Mouse (Mus musculus) CH12.LX (cell line): ENCODE data around the gene Podxl2. TPM values are rescaled to one million over a fixed set of nuclear protein-coding genes. Genes with fewer than 3 reads are reported as not detected.

Source experiments
- DNase-seq: peaks from one replicate; pipeline ENCODE4 v3.0.0-alpha.2; 2013; ENCODE audit errors: extremely low read depth
- H3K27ac ChIP-seq: 2 replicates; pipeline ENCODE4 v1.5.1; 2012; ENCODE audit warnings: low read depth, mild to moderate bottlenecking, control low read depth, moderate library complexity; ENCODE audit not compliant: insufficient read depth
- H3K27me3 ChIP-seq: replicated peaks from 2 replicates; pipeline ENCODE3; 2012; ENCODE audit warnings: inconsistent platforms
- H3K36me3 ChIP-seq, 2 experiments: replicated peaks in 1 of 2; 2 replicates each; pipeline versions ENCODE3 to v1.6.1; 2012; ENCODE audit warnings: inconsistent platforms in 1 of 2, low read length in 1 of 2, mild to moderate bottlenecking in 1 of 2, mixed read lengths in 1 of 2, moderate library complexity in 1 of 2; ENCODE audit not compliant: control insufficient read depth in 1 of 2, insufficient read depth in 1 of 2
- H3K4me1 ChIP-seq, 2 experiments: 2 replicates each; pipeline ENCODE4 v1.6.1; 2012; ENCODE audit warnings: inconsistent platforms in 1 of 2, moderate library complexity in 1 of 2; ENCODE audit not compliant: insufficient read depth in 2 of 2, control insufficient read depth in 1 of 2
- H3K4me2 ChIP-seq: 2 replicates; pipeline ENCODE4 v1.6.1; 2012; ENCODE audit warnings: low read depth, mild to moderate bottlenecking, control low read depth; ENCODE audit not compliant: poor library complexity, insufficient read depth, severe bottlenecking
- H3K4me3 ChIP-seq, 3 experiments: fragments of 150-350 bp in 1 of 3; sonication (generic) in 1 of 3; replicated peaks in 1 of 3; 2 replicates each; pipeline versions ENCODE3 to v1.5.1; 2011 to 2012; ENCODE audit warnings: low read depth in 2 of 3, low read length in 2 of 3, mild to moderate bottlenecking in 2 of 3, moderate library complexity in 2 of 3, control low read depth in 1 of 3, improper control_type of control experiment in 1 of 3, inconsistent platforms in 1 of 3, mixed read lengths in 1 of 3; ENCODE audit not compliant: poor library complexity in 1 of 3
- H3K79me2 ChIP-seq: replicated peaks from 2 replicates; pipeline ENCODE4 v1.6.1; 2012; ENCODE audit warnings: mild to moderate bottlenecking, moderate library complexity; ENCODE audit not compliant: control insufficient read depth, poor library complexity, insufficient read depth, severe bottlenecking; ENCODE audit errors: extremely low read depth
- H3K9ac ChIP-seq: 2 replicates; pipeline ENCODE4 v1.6.1; 2012; ENCODE audit warnings: low read depth, mild to moderate bottlenecking, control low read depth, moderate library complexity; ENCODE audit not compliant: insufficient read depth
- H3K9me3 ChIP-seq: replicated peaks from 2 replicates; pipeline ENCODE3; 2012; ENCODE audit warnings: low read length, inconsistent platforms, mixed read lengths
- CHD2 ChIP-seq: IDR thresholded peaks from 2 replicates; pipeline ENCODE4 v1.6.1; 2011; ENCODE audit warnings: low read length, improper control_type of control experiment
- ETS1 ChIP-seq: conservative IDR thresholded peaks from 2 replicates; pipeline ENCODE4 v1.6.1; 2012; ENCODE audit warnings: low read depth, mild to moderate bottlenecking, inconsistent platforms, low read length, improper control_type of control experiment, moderate library complexity
- HCFC1 ChIP-seq: IDR thresholded peaks from 2 replicates; pipeline ENCODE4 v1.6.1; 2012; ENCODE audit warnings: low read depth, mild to moderate bottlenecking, inconsistent platforms, low read length, improper control_type of control experiment
- IRF4 ChIP-seq: IDR thresholded peaks from 2 replicates; pipeline ENCODE4 v1.6.1; 2014; ENCODE audit warnings: low read depth, mild to moderate bottlenecking, inconsistent platforms, low read length, improper control_type of control experiment
- JUN ChIP-seq: IDR thresholded peaks from 2 replicates; pipeline ENCODE4 v1.6.1; 2011; ENCODE audit warnings: low read depth, mild to moderate bottlenecking, low read length, improper control_type of control experiment, moderate library complexity; ENCODE audit not compliant: insufficient read depth
- KAT2A ChIP-seq: IDR thresholded peaks from 2 replicates; pipeline ENCODE4 v1.6.1; 2012; ENCODE audit warnings: low read length, improper control_type of control experiment, inconsistent platforms; ENCODE audit not compliant: insufficient replicate concordance
- MAFK ChIP-seq: IDR thresholded peaks from 2 replicates; pipeline ENCODE4 v1.6.1; 2011; ENCODE audit warnings: low read length, improper control_type of control experiment; ENCODE audit not compliant: insufficient replicate concordance
- MAX ChIP-seq: IDR thresholded peaks from 2 replicates; pipeline ENCODE4 v1.6.1; 2011; ENCODE audit warnings: low read length, improper control_type of control experiment
- MAZ ChIP-seq: IDR thresholded peaks from 2 replicates; pipeline ENCODE4 v1.6.1; 2012; ENCODE audit warnings: low read depth, mild to moderate bottlenecking, inconsistent platforms, low read length, improper control_type of control experiment, moderate library complexity
- MEF2A ChIP-seq: IDR thresholded peaks from 2 replicates; pipeline ENCODE4 v1.6.1; 2014; ENCODE audit warnings: low read depth, mild to moderate bottlenecking, inconsistent platforms, low read length, improper control_type of control experiment, borderline replicate concordance
- MYC ChIP-seq: IDR thresholded peaks from 2 replicates; pipeline ENCODE4 v1.6.1; 2011; ENCODE audit warnings: low read depth, mild to moderate bottlenecking, improper control_type of control experiment, low read length
- POLR2AphosphoS2 ChIP-seq: IDR thresholded peaks from 2 replicates; pipeline ENCODE4 v1.6.1; 2011; ENCODE audit warnings: low read depth, low read length, improper control_type of control experiment
- RAD21 ChIP-seq: IDR thresholded peaks from 2 replicates; pipeline ENCODE4 v1.6.1; 2011; ENCODE audit warnings: low read depth, mild to moderate bottlenecking, low read length, improper control_type of control experiment, moderate library complexity
- RCOR1 ChIP-seq: conservative IDR thresholded peaks from 2 replicates; pipeline ENCODE4 v1.6.1; 2012; ENCODE audit warnings: low read depth, mild to moderate bottlenecking, inconsistent platforms, low read length, improper control_type of control experiment
- SIN3A ChIP-seq: IDR thresholded peaks from 2 replicates; pipeline ENCODE4 v1.6.1; 2012; ENCODE audit warnings: low read length, improper control_type of control experiment, inconsistent platforms
- USF1 ChIP-seq: IDR thresholded peaks from 2 replicates; pipeline ENCODE4 v1.6.1; 2014; ENCODE audit warnings: low read depth, mild to moderate bottlenecking, inconsistent platforms, low read length, improper control_type of control experiment
- ZKSCAN1 ChIP-seq: IDR thresholded peaks from 2 replicates; pipeline ENCODE4 v1.6.1; 2012; ENCODE audit warnings: low read depth, inconsistent platforms, low read length, improper control_type of control experiment, borderline replicate concordance
- dilution Hi-C: fragments of 300-500 bp; cut with MboI; formaldehyde crosslinking; loops from 2 replicates; pipeline ENCODE4 v1.14.3; 2020; ENCODE audit warnings: low sequenced_read_pairs; ENCODE audit not compliant: extremely low pct_unique_long_range_greater_than_20kb, extremely low pct_ligation_motif_present
- in situ Hi-C: fragments of 300-500 bp; cut with MboI; formaldehyde crosslinking; loops from 3 replicates; pipeline ENCODE4 v1.14.3; 2019; ENCODE audit warnings: low sequenced_read_pairs, low pct_ligation_motif_present, low pct_unique_long_range_greater_than_20kb, mixed read lengths
- polyA plus RNA-seq: library from polyadenylated mRNA; unstranded; fragments of >175 nt; gene quantifications from 2 replicates; pipeline ENCODE4 v1.2.1, GENCODE M21; 2012; ENCODE audit warnings: low read depth; ENCODE audit not compliant: insufficient read length
- total RNA-seq, 2 experiments: library from RNA; depleted of rRNA; stranded (reverse); fragments of 300-350 nt in 1 of 2; fragments of >200 nt in 1 of 2; gene quantifications; 2 replicates each; pipeline ENCODE4 v1.2.3; 2012 to 2014

The Podxl2 gene
- total and polyA plus RNA-seq, 3 experiments, result 0.79 to 0.93 (median 0.81) TPM

DNA sequence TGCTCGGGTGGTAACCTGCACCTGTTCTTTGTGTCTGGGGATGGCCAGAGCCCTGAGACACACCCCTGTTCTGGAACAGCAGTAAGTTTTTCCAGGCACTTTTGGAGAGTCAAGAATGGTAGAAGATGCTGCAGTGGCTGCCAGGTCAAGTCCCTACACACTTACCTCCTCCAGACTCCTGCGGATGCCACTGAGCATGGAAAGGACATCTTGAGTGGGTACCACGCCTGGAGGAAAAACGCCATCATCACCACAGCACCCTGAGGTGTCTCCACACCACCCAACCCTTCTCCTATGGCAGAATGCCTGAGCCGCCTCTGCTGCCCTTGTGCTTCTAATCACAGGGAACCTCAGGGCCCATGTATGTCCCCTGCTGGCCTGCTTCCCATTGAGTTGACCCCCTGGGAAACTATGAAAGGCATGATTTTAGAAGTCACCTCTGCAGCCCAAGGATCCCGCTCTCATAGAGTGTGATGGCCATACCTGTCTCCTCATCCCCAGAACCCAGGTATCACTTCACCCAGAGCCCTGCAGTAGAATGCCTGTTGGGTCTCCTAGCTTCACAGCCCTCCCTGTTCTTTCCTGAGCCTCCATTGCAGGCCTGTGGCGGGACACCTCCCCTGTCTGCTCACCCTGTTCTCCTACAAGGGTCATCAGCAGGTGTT, 29.8 kb downstream of the Podxl2 start:
- no peak overlapping the region for H3K4me3 ChIP-seq
- H3K79me2 ChIP-seq, result peaks cover 2% of the 10 kb centered on the region; the same call in 1 of the 2 replicates
- peaks cover 3% of the 10 kb centered on the region for H3K27me3 ChIP-seq
- dilution Hi-C loops, result no loop called here
- H3K4me2 ChIP-seq, result no peak overlapping the region
- in situ Hi-C loops, result loop anchor here (5.0 kb wide), 1 partner anchor 283 kb away; no protein-coding TSS in a partner anchor
- TF ChIP-seq MYC (no peak), JUN (no peak), RCOR1 (no peak)
- TF ChIP-seq, all 38 proteins: peak for 0
- Histone ChIP-seq H3K36me3 (peaks cover 0 to 2% of the 10 kb centered on the region in 2 experiments), H3K27ac (no peak overlapping the region), H3K9ac (no peak overlapping the region), H3K9me3 (no peaks in the 10 kb centered on the region), H3K4me1 (peaks cover 19 to 30% of the 10 kb centered on the region in 2 experiments)
- no peak for DNase-seq

- H3K9ac ChIP-seq, result no peak overlapping the region
- H3K36me3 ChIP-seq, result peaks cover 6 to 12% of the 10 kb centered on the region in 2 experiments
- no peak overlapping the region for H3K27ac ChIP-seq
- peaks cover 3% of the 10 kb centered on the region for H3K27me3 ChIP-seq
- DNase-seq, result no peak
- peaks cover 2% of the 10 kb centered on the region; the same call in 1 of the 2 replicates for H3K79me2 ChIP-seq
- H3K4me1 ChIP-seq, result peaks cover 19 to 35% of the 10 kb centered on the region in 2 experiments
- no peaks in the 10 kb centered on the region for H3K9me3 ChIP-seq
- H3K4me3 ChIP-seq, result no peak overlapping the region
- dilution Hi-C loops (no loop called here), in situ Hi-C loops (no loop called here)
- no peak overlapping the region for H3K4me2 ChIP-seq
- TF ChIP-seq MAX, result no peak
- no peak for TF ChIP-seq CHD2
- no peak for TF ChIP-seq USF1
- TF ChIP-seq HCFC1, result no peak
- no peak for TF ChIP-seq ZKSCAN1
- TF ChIP-seq RAD21, result no peak
- no peak for TF ChIP-seq MEF2A
- no peak for TF ChIP-seq POLR2AphosphoS2
- no peak for TF ChIP-seq IRF4
- TF ChIP-seq SIN3A, result no peak
- TF ChIP-seq MAZ, result no peak
- TF ChIP-seq ETS1, result no peak
- no peak for TF ChIP-seq KAT2A
- TF ChIP-seq MAFK, result no peak
These were observed 30.8 kb downstream of the Podxl2 start for GRCm38 (mm10) chr6:88843781-88844725.
